Mouse (Mus musculus) liver, embryonic 14.5 days (tissue): Measurements from ENCODE around the gene Wls. TPM values are rescaled to one million over a fixed set of nuclear protein-coding genes. Genes with fewer than 3 reads are reported as not detected.
A peak's percentile ranks its signal among the peaks of the same experiment; 100 is the strongest.

Experiments
- ATAC-seq: fragments of 200-750 bp; cut with Nextera tagmentation; 2 replicates; pipeline ENCODE4 v1.8.0; 2017; ENCODE audit warnings: moderate number of reproducible peaks, mild to moderate bottlenecking, moderate library complexity; ENCODE audit not compliant: insufficient read depth
- DNase-seq, 3 experiments: peaks; one replicate each; pipeline ENCODE4 v3.0.0-alpha.2; 2012 to 2013; ENCODE audit warnings: low read depth in 3 of 3, low spot score in 3 of 3
- H3K27ac ChIP-seq: fragments of 300-500 bp; sonication (generic); 2 replicates; pipeline ENCODE4 v1.5.1; 2014; ENCODE audit warnings: moderate library complexity, mild to moderate bottlenecking, control low read depth, inconsistent platforms
- H3K27me3 ChIP-seq: fragments of 300-500 bp; sonication (generic); 2 replicates; pipeline ENCODE4 v1.6.1; 2014; ENCODE audit warnings: mild to moderate bottlenecking, low read length, moderate library complexity; ENCODE audit not compliant: control insufficient read depth, insufficient read depth
- H3K36me3 ChIP-seq: fragments of 300-500 bp; sonication (generic); replicated peaks from 2 replicates; pipeline ENCODE4 v1.6.1; 2014; ENCODE audit warnings: low read depth; ENCODE audit not compliant: control insufficient read depth, insufficient read depth
- H3K4me1 ChIP-seq, 2 experiments: fragments of 200-500 bp in 1 of 2; fragments of 300-500 bp in 1 of 2; sonication (generic) in 1 of 2; replicated peaks; 2 replicates each; pipeline ENCODE4 v1.6.1; 2012 to 2014; ENCODE audit warnings: antibody characterized with exemption in 1 of 2, inconsistent platforms in 1 of 2, low read length in 1 of 2; ENCODE audit not compliant: control insufficient read depth in 2 of 2, insufficient read depth in 2 of 2
- H3K4me2 ChIP-seq: fragments of 300-500 bp; sonication (generic); 2 replicates; pipeline ENCODE4 v1.6.1; 2014; ENCODE audit warnings: low read depth, mild to moderate bottlenecking, control low read depth, moderate library complexity
- H3K4me3 ChIP-seq, 2 experiments: fragments of 200-500 bp in 1 of 2; fragments of 300-500 bp in 1 of 2; sonication (generic) in 1 of 2; 2 replicates each; pipeline ENCODE4 v1.5.1; 2012 to 2014; ENCODE audit warnings: low read depth in 2 of 2, low read length in 2 of 2, mild to moderate bottlenecking in 2 of 2, control low read depth in 1 of 2, inconsistent platforms in 1 of 2, moderate library complexity in 1 of 2; ENCODE audit not compliant: insufficient read depth in 1 of 2
- H3K9ac ChIP-seq: fragments of 300-500 bp; sonication (generic); replicated peaks from 2 replicates; pipeline ENCODE4 v1.6.1; 2014; ENCODE audit warnings: mild to moderate bottlenecking, control low read depth, moderate library complexity
- H3K9me3 ChIP-seq: fragments of 300-500 bp; sonication (generic); 2 replicates; pipeline ENCODE4 v1.6.1; 2016; ENCODE audit warnings: low read length, mixed read lengths; ENCODE audit not compliant: control insufficient read depth
- CTCF ChIP-seq: IDR thresholded peaks from 2 replicates; pipeline ENCODE4 v1.5.1; 2016; ENCODE audit warnings: antibody characterized with exemption, low read depth, control low read depth
- EP300 ChIP-seq: IDR thresholded peaks from 2 replicates; pipeline ENCODE4 v1.6.1; 2016; ENCODE audit warnings: antibody characterized with exemption, low read depth
- WGBS: fragments of 180-500 bp; shearing (Covaris S2); extraction: QIAGEN DNeasy Blood & Tissue Kit; methylation state at CpG from one replicate; pipeline ENCODE4 v1.1.7; 2014; ENCODE audit not compliant: insufficient replicate concordance; 5-methylcytosine and 5-hydroxymethylcytosine counted together
- polyA plus RNA-seq, 2 experiments: library from polyadenylated mRNA; depleted of rRNA in 1 of 2; stranded (reverse) in 1 of 2; unstranded in 1 of 2; fragments of >200 nt; fragmentation: Nextera tagmentation in 1 of 2; extraction: Ambion mirVana in 1 of 2; gene quantifications; 2 replicates each; pipeline versions ENCODE4 v1.2.1 to v1.2.3; 2012 to 2014

Wls gene
- polyA plus RNA-seq (2012; rRNA removed) (2.2 and 3.0 TPM in 2 replicates), polyA plus RNA-seq (2014; fragmentation: Nextera tagmentation; extraction: Ambion mirVana) (6.7 and 6.9 TPM in 2 replicates)

DNA sequence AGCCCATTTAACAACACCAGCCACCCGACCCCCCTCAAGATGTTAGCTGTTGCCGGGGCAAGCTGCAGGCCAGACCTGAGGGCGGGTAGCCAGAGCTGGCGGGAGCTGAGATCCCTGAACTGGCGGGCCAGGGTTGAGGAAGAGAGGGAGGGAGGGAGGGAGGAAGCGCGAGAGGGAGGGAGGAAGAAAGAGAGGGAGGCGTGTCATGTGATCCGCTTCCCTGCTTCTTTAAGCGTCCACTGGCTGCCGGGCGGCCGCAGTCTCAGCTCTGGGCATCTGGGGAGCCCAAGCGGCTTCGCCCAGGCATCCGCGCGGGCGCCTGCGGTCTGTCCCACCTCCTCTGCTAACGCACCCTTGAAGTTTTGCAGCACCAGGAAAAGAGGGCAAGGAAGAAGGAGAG, at the start of gene Wls:
Gene Wls (plus strand): TSS at position 192 of the 400 bp plus-strand sequence.
- H3K9me3 ChIP-seq, result no peaks in the 10 kb centered on the region
- WGBS, result under 1% methylated on average over 21 of the region's 21 CpGs
- peak within 1 kb of the TSS; percentile 37 for H3K9ac ChIP-seq
- H3K4me3 ChIP-seq, result peak within 1 kb of the TSS; percentile 60 to 67
- H3K4me2 ChIP-seq, result peak within 1 kb of the TSS; percentile 79
- TF ChIP-seq EP300, result no peak
- TF ChIP-seq CTCF, result no peak
- H3K36me3 ChIP-seq, result no peaks in the 10 kb centered on the region
- ATAC-seq (peak; percentile 76), DNase-seq (peak in 2 of 3 experiments; percentile 29 to 30)
- no peaks in the 10 kb centered on the region; the same call in 1 of the 2 replicates for H3K27me3 ChIP-seq
- H3K4me1 ChIP-seq, result peaks cover 0 to 4% of the 10 kb centered on the region in 2 experiments; a peak in 1 of 4 replicates
- H3K27ac ChIP-seq, result no peak within 1 kb of the TSS

DNA sequence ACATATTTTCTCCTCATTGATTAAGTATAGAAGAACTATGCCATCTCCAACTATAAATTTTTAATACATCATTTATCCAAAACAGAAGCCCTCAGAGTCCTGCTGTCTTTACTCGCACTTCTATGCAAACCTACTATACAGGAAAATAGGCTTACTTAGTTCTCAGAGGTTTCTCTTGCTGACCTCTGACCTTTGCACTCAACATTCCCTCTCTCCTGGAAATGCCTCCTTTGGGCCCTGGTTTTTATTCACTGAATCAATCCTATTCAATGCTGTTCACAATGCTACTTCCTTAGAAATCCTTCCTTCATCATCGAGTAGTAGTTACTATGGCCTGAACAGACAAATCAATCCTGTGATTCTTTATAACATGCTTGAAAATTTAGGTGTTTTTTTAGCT, 49.7 kb upstream of the Wls start:
- 55% methylated on average over 2 of the region's 2 CpGs for WGBS
- no peak overlapping the region for H3K4me2 ChIP-seq
- no peak overlapping the region for H3K4me3 ChIP-seq
- H3K36me3 ChIP-seq, result no peaks in the 10 kb centered on the region
- H3K27me3 ChIP-seq, result no peaks in the 10 kb centered on the region
- H3K9ac ChIP-seq, result no peak overlapping the region
- H3K4me1 ChIP-seq, result no peaks in the 10 kb centered on the region
- DNase-seq, result no peak
- TF ChIP-seq CTCF (no peak), EP300 (no peak)
- no peak overlapping the region for H3K27ac ChIP-seq
- H3K9me3 ChIP-seq, result no peaks in the 10 kb centered on the region
- ATAC-seq, result no peak

DNA sequence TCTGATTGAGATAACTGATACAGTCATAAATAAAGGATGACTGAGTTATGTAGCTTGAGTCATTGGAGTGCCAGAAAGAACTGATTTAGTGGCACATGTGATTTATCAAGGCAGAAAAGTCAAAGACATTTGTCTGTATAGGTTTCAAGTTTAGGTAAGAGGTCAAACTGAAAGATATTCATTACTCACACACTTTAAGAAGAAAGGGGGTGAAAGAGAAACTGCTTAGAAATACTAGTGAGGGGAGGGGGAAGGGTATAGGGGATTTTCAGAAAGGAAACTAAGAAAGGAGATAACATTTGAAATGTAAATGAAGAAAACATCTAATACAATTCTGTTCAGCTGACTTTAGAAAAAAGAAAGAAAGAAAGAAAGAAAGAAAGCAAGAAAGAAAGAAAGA, 7.9 kb upstream of the Wls start:
- Histone ChIP-seq H3K4me3 (no peak overlapping the region), H3K9me3 (no peaks in the 10 kb centered on the region), H3K4me1 (no peaks in the 10 kb centered on the region), H3K4me2 (no peak overlapping the region), H3K36me3 (no peaks in the 10 kb centered on the region), H3K27ac (no peak overlapping the region), H3K27me3 (no peaks in the 10 kb centered on the region), H3K9ac (no peak overlapping the region)
- ATAC-seq (no peak), DNase-seq (no peak)
- TF ChIP-seq CTCF (no peak), EP300 (no peak)

DNA sequence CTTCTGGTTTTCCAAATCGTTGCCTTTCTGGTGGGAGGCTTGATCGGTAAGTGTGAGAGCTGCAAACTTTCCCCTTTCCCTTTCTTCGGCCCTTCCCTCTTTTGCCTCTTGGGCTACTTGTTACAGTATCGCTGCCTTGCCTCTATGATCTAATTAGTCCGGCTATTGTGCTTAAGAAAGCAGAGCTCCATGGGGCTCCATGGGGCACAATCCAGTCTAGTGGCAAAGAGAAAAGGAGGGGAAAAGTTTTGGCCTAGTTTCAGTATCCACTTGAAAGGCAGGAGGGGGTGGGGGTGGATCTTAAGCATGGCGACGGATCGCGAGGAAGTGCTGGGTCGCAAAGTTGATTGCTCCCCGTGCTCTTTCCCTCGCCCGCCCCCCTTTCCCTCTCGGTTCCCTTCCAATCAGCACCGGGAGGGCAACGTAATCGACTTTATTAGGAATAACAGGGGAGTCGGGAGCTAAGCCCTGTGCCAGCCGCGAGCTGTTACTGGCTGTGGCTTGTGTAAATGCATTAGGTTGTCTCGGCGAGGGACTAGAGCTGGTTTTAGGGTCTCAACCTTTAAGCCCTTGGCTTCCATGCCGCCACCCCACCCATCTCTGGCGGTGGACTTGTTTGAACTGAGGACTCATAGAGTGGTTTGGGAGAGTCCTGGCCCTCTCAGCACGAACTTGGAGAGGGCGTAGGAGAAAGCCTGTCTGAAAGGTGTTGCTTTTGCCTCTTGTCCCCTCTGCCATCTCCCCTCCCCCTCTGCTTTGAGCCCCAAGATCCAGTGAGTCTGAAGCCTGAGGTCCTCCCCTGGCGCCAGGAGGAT, 737 bp downstream of the Wls start:
- TF ChIP-seq CTCF (no peak), EP300 (no peak)
- Histone ChIP-seq H3K4me2 (peak overlapping the region; percentile 79), H3K36me3 (no peaks in the 10 kb centered on the region), H3K4me3 (peak overlapping the region; percentile 60 to 67), H3K9me3 (no peaks in the 10 kb centered on the region), H3K27me3 (no peaks in the 10 kb centered on the region; the same call in 1 of the 2 replicates), H3K9ac (peak overlapping the region; percentile 37), H3K4me1 (peaks cover 0 to 4% of the 10 kb centered on the region in 2 experiments; a peak in 1 of 4 replicates), H3K27ac (no peak overlapping the region)
- no peak for DNase-seq
- WGBS, result under 1% methylated on average over 27 of the region's 27 CpGs
- ATAC-seq, result peak; percentile 41

DNA sequence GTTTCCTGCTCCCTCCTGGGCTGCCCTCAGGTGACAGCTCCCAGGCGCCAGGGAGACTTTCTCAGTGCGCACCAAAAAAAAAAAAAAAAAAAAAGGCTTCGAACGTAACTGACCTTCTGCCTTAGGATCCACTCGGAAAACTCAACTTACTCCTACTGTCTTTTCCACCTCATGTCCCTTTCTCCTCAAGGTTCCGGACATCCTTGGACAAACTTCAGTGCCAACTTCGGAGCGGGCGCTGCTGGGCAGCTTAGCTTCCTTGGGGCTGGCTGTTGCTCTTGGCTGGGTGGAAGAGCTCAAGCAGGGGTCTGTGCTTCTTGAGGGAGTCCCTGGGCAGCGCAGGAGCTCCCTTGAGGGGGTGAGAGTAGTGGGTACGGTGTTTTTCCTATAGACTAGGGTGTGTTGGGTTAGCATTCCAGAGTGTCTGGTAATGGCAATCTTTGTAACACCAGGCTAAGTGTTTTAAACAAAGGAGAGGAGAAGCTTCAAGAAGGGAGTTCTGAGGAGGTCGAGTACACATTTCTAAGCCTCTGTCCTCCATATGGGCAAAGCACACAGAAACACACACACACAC, 1.4 kb downstream of the Wls start:
- Histone ChIP-seq H3K9me3 (no peaks in the 10 kb centered on the region), H3K4me1 (peaks cover 0 to 4% of the 10 kb centered on the region in 2 experiments; a peak in 1 of 4 replicates), H3K9ac (no peak overlapping the region; the same call in 1 of the 2 replicates), H3K4me3 (peak overlapping the region; percentile 60 to 67), H3K27me3 (no peaks in the 10 kb centered on the region; the same call in 1 of the 2 replicates), H3K4me2 (peak overlapping the region; percentile 79), H3K27ac (no peak overlapping the region), H3K36me3 (no peaks in the 10 kb centered on the region)
- 2% methylated on average over 12 of the region's 12 CpGs for WGBS
- TF ChIP-seq CTCF (no peak), EP300 (no peak)
- no peak for DNase-seq
- peak; percentile 7; the same call in 1 of the 2 replicates for ATAC-seq
